Mouse (Mus musculus) liver, postnatal 0 days (tissue): Measurements from ENCODE around the gene Igsf6.

Experiments
- CTCF ChIP-seq: sonication (generic); IDR thresholded peaks from 2 replicates; pipeline ENCODE4 v1.5.1; 2016; ENCODE audit warnings: antibody characterized with exemption, low read depth
- EP300 ChIP-seq: IDR thresholded peaks from 2 replicates; pipeline ENCODE4 v1.6.1; 2016; ENCODE audit warnings: antibody characterized with exemption, low read depth, mild to moderate bottlenecking

DNA sequence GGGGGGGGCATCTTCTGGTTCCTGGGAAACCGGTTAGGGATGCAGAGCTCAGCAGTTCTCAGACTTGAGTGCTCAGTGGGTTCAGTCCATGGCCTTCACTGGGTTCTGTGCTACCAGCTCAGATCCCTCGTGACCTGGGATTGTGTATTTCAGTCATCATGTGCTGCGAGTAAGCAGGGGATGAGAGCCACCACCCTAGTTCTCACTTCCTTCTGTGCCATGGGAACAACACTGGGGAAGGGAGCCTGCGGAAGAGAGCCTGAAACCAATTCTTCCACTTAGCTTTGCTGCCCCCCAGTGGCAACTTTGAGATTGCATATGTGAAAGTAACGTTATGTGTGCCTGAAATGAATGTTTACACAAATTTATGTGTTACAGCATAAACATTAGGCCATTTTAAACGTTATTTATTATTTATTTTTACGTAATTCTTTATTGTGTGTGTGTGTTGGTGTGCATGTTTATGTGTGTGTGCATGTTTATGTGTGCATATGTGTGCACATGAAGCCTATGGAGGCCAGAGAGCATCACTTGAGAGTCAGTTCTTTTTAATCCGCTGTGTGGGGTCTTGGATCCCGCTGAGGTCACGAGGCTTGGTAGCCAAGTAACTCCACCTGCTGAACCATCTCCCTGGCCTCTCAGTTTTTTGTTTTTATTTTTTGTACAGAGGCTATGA is 45.9 kb upstream of the Igsf6 start:
- TF ChIP-seq CTCF (peak; percentile 91), EP300 (no peak)
